Mouse (Mus musculus): Measurements from ENCODE around the gene Gns.

- TF ChIP-seq CTCF (IDR thresholded peaks at IDR 0.05; ENCODE audit: control insufficient read depth, insufficient read depth, insufficient read length) (no peak), USF1 (IDR thresholded peaks at IDR 0.05; ENCODE audit: low read depth) (no peak), CEBPB (IDR thresholded peaks at IDR 0.05; ENCODE audit: low read depth) (no peak), MAX (IDR thresholded peaks at IDR 0.05) (no peak)
These were observed 29.4 kb downstream of the Gns start for GRCm38 (mm10) chr10:121394270-121394669.
